Mouse (Mus musculus) ES-Bruce4 (cell line): ENCODE data around the gene Krtap28-10.

Experiments
- CTCF ChIP-seq: IDR thresholded peaks from one replicate; pipeline ENCODE4 v1.8.1; 2011; ENCODE audit warnings: low read depth, low read length
- POLR2A ChIP-seq: IDR thresholded peaks from one replicate; pipeline ENCODE4 v1.8.1; 2011; ENCODE audit warnings: low read length; ENCODE audit not compliant: insufficient read depth

- TF ChIP-seq POLR2A (no peak), CTCF (no peak)
These were observed 16.2 kb upstream of the Krtap28-10 start for GRCm38 (mm10) chr1:83058481-83058880.
